Mouse (Mus musculus): ENCODE data around the gene Spata1. TPM values are rescaled to one million over a fixed set of nuclear protein-coding genes. Genes with fewer than 3 reads are reported as not detected.

The Spata1 gene
- polyA plus RNA-seq, 2 experiments: 0.65 to 0.93 TPM

- no peak overlapping the region for H3K27ac ChIP-seq
- H3K9me3 ChIP-seq (ENCODE audit: control insufficient read depth, low read length): no peaks in the 10 kb centered on the region
- peaks cover 56% of the 10 kb centered on the region for H3K36me3 ChIP-seq (replicated peaks; ENCODE audit: control insufficient read depth, insufficient read depth, low read depth)
- H3K27me3 ChIP-seq (ENCODE audit: control insufficient read depth, insufficient read depth, low read length): no peaks in the 10 kb centered on the region
- H3K4me1 ChIP-seq (replicated peaks; ENCODE audit: control insufficient read depth in 2 of 2, insufficient read depth in 2 of 2, low read length in 1 of 2): peaks cover 42 to 52% of the 10 kb centered on the region in 2 experiments
- H3K9ac ChIP-seq (replicated peaks): no peak overlapping the region
- TF ChIP-seq CTCF (IDR thresholded peaks at IDR 0.05; ENCODE audit: low read depth): no peak
- no peak for TF ChIP-seq EP300 (IDR thresholded peaks at IDR 0.05; ENCODE audit: low read depth)
- H3K4me2 ChIP-seq (ENCODE audit: low read depth): no peak overlapping the region
- H3K4me3 ChIP-seq (ENCODE audit: insufficient read depth in 1 of 2, low read depth in 2 of 2, low read length in 2 of 2): no peak overlapping the region
- DNase-seq (ENCODE audit: low read depth in 3 of 3, low spot score in 3 of 3) (no peak), ATAC-seq (ENCODE audit: insufficient read depth) (no peak)
- WGBS (ENCODE audit: insufficient replicate concordance): 88% methylated on average over 7 of the region's 7 CpGs
Observed at GRCm38 (mm10) chr3:146412480-146412879, 87.1 kb downstream of the Spata1 start.

DNA sequence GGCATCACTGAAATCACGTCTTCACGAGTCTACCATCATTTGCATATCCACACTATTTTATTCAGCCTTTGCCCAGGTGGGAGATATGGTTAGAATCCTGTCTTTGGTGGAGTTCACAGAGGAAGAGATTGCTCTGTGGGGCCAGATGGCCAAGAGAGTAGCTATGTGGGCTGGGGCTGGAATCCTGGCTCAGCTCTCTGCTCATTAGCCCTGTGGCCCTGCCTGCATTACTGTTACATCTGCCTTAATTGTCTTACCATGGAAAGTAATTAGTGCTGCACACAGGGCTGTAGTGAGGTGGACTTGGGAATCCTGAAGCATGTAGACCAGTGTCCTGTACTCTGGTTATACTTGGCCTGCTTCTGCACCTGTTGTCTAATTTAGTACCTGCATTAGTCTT lies 87.5 kb downstream of the Spata1 start:
- H3K27ac ChIP-seq: no peak overlapping the region; the same call in 1 of the 2 replicates
- H3K9ac ChIP-seq (replicated peaks): no peak overlapping the region
- peaks cover 56% of the 10 kb centered on the region for H3K36me3 ChIP-seq (replicated peaks; ENCODE audit: control insufficient read depth, insufficient read depth, low read depth)
- H3K4me2 ChIP-seq (ENCODE audit: low read depth): no peak overlapping the region; the same call in 1 of the 2 replicates
- no peaks in the 10 kb centered on the region for H3K9me3 ChIP-seq (ENCODE audit: control insufficient read depth, low read length)
- no peak overlapping the region for H3K4me3 ChIP-seq (ENCODE audit: insufficient read depth in 1 of 2, low read depth in 2 of 2, low read length in 2 of 2)
- TF ChIP-seq CTCF (IDR thresholded peaks at IDR 0.05; ENCODE audit: low read depth) (no peak), EP300 (IDR thresholded peaks at IDR 0.05; ENCODE audit: low read depth) (no peak)
- H3K27me3 ChIP-seq (ENCODE audit: control insufficient read depth, insufficient read depth, low read length): no peaks in the 10 kb centered on the region
- peaks cover 47 to 57% of the 10 kb centered on the region in 2 experiments for H3K4me1 ChIP-seq (replicated peaks; ENCODE audit: control insufficient read depth in 2 of 2, insufficient read depth in 2 of 2, low read length in 1 of 2)
- DNase-seq (ENCODE audit: low read depth in 3 of 3, low spot score in 3 of 3) (no peak), ATAC-seq (ENCODE audit: insufficient read depth) (no peak)
- 72% methylated on average over 2 of the region's 2 CpGs for WGBS (ENCODE audit: insufficient replicate concordance)

- Histone ChIP-seq H3K36me3 (replicated peaks; ENCODE audit: control insufficient read depth, insufficient read depth, low read depth) (peaks cover 53% of the 10 kb centered on the region), H3K27me3 (ENCODE audit: control insufficient read depth, insufficient read depth, low read length) (no peaks in the 10 kb centered on the region), H3K27ac (peak overlapping the region; percentile 19), H3K9ac (replicated peaks) (peak overlapping the region; percentile 41; the same call in 1 of the 2 replicates), H3K4me1 (replicated peaks; ENCODE audit: control insufficient read depth in 2 of 2, insufficient read depth in 2 of 2, low read length in 1 of 2) (peaks cover 54 to 62% of the 10 kb centered on the region in 2 experiments), H3K4me3 (ENCODE audit: insufficient read depth in 1 of 2, low read depth in 2 of 2, low read length in 2 of 2) (no peak overlapping the region), H3K4me2 (ENCODE audit: low read depth) (peak overlapping the region; percentile 48), H3K9me3 (ENCODE audit: control insufficient read depth, low read length) (no peaks in the 10 kb centered on the region)
- peak in 2 of 3 experiments; percentile 37 to 54 for DNase-seq (ENCODE audit: low read depth in 3 of 3, low spot score in 3 of 3)
- no peak for TF ChIP-seq EP300 (IDR thresholded peaks at IDR 0.05; ENCODE audit: low read depth)
- TF ChIP-seq CTCF (IDR thresholded peaks at IDR 0.05; ENCODE audit: low read depth): peak; percentile 15; the same call in 1 of the 2 replicates
- peak; percentile 34 for ATAC-seq (ENCODE audit: insufficient read depth)
- 48% methylated on average over 7 of the region's 7 CpGs for WGBS (ENCODE audit: insufficient replicate concordance)
Observed at GRCm38 (mm10) chr3:146410114-146410513, 89.4 kb downstream of the Spata1 start.

Other genes with a start within 250 kb of the Spata1 start
- 22.7 and 34.9 TPM in 2 replicates for gene Ssx2ip, start 95.1 kb downstream of the Spata1 start, polyA plus RNA-seq (2012; rRNA removed)
- 96.2 and 118 TPM in 2 replicates for gene Ssx2ip, start 95.1 kb downstream of the Spata1 start, polyA plus RNA-seq (2014; fragmentation: Nextera tagmentation; extraction: Ambion mirVana)
- gene Ctbs, start 50.0 kb downstream of the Spata1 start, polyA plus RNA-seq (2012; rRNA removed): 1.3 and 1.7 TPM in 2 replicates
- 5.2 and 5.4 TPM in 2 replicates for gene Ctbs, start 50.0 kb downstream of the Spata1 start, polyA plus RNA-seq (2014; fragmentation: Nextera tagmentation; extraction: Ambion mirVana)
- gene Gng5, start 54 bp upstream of the Spata1 start, polyA plus RNA-seq (2012; rRNA removed): 115 and 136 TPM in 2 replicates
- 559 and 595 TPM in 2 replicates for gene Gng5, start 54 bp upstream of the Spata1 start, polyA plus RNA-seq (2014; fragmentation: Nextera tagmentation; extraction: Ambion mirVana)
- gene Rpf1, start 21.7 kb upstream of the Spata1 start, polyA plus RNA-seq (2012; rRNA removed): 13.5 and 20.6 TPM in 2 replicates
- 32.4 and 32.7 TPM in 2 replicates for gene Rpf1, start 21.7 kb upstream of the Spata1 start, polyA plus RNA-seq (2014; fragmentation: Nextera tagmentation; extraction: Ambion mirVana)
- 2.5 and 4.3 TPM in 2 replicates for gene Uox, start 70.7 kb upstream of the Spata1 start, polyA plus RNA-seq (2012; rRNA removed)
- 6.4 and 7.1 TPM in 2 replicates for gene Uox, start 70.7 kb upstream of the Spata1 start, polyA plus RNA-seq (2014; fragmentation: Nextera tagmentation; extraction: Ambion mirVana)
- gene Dnase2b, start 115.8 kb upstream of the Spata1 start, polyA plus RNA-seq (2012; rRNA removed): 0.45 and 0.52 TPM in 2 replicates
- 1.4 TPM in 2 replicates for gene Dnase2b, start 115.8 kb upstream of the Spata1 start, polyA plus RNA-seq (2014; fragmentation: Nextera tagmentation; extraction: Ambion mirVana)
- not detected in 2 replicates for gene 4930503B20Rik, start 151.6 kb upstream of the Spata1 start, polyA plus RNA-seq (2012; rRNA removed)
- not detected in 2 replicates for gene 4930503B20Rik, start 151.6 kb upstream of the Spata1 start, polyA plus RNA-seq (2014; fragmentation: Nextera tagmentation; extraction: Ambion mirVana)
- gene Samd13, start 185.8 kb upstream of the Spata1 start, polyA plus RNA-seq (2012; rRNA removed): 0.06 and 0.27 TPM in 2 replicates
- gene Samd13, start 185.8 kb upstream of the Spata1 start, polyA plus RNA-seq (2014; fragmentation: Nextera tagmentation; extraction: Ambion mirVana): 0.15 TPM in 1 of 2 replicates, not detected in the other